Mouse (Mus musculus): ENCODE results near the gene Cish. TPM values are rescaled to one million over a fixed set of nuclear protein-coding genes. Genes with fewer than 3 reads are reported as not detected.
"Not testable (repeated sequence)": the region's sequence is repeated elsewhere in the genome, so short reads cannot be mapped to it uniquely, and the experiment has no call there.

Gene Cish
- polyA plus RNA-seq, 1 experiment from 2014 or later = 4.9 TPM

DNA sequence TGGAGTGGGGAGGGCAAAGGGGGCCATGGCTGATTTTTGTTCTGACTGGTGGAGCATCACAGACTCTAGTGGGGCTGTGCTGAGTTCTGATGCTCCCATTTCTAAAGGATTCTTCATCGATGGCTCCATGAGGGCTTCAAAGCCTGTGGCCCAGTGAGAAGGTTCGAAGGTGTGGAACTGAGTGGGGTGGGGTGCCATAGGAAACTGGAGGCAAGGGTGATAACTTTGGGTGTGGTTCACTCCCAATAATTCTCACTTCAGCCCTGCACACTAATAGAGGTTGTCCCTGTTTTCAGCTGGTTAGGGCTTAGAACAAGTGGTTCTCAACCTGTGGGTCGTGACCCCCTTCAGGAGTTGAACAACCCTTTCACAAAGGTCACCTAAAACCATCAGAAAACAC, 8.6 kb downstream of the Cish start:
- 92% methylated on average over 3 of the region's 3 CpGs for WGBS

DNA sequence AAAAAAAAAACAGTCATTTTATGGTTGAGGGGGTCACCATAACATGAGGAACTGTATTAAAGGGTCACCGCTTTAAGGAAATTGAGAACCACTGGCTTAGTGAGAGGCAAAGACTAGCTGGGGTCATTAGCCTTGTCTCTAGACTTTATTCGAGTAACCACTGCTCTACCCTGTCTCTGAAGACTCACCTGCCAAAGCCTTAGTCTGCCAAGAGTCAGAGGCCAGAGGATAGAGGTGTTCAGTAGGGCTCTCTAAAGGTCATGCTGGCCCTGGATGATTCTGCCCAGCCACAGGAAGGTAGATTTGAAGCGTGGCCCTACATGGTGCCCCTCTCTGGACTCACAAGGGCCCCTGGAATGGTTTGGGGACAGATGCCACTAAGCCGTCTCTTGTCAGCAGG, 9.2 kb downstream of the Cish start:
- no peak overlapping the region for H3K9ac ChIP-seq (ENCODE audit: low read length)
- no peaks in the 10 kb centered on the region for H3K4me1 ChIP-seq (ENCODE audit: control insufficient read depth, insufficient read depth, low read length)
- no peak overlapping the region for H3K4me3 ChIP-seq (ENCODE audit: low read depth, low read length)
- peaks cover 16% of the 10 kb centered on the region for H3K36me3 ChIP-seq (ENCODE audit: control insufficient read depth, insufficient read depth, low read length)
- no peak overlapping the region for H3K4me2 ChIP-seq (ENCODE audit: low read length)
- WGBS = 88% methylated on average over 4 of the region's 4 CpGs
- H3K9me3 ChIP-seq (replicated peaks; ENCODE audit: control insufficient read depth, low read length) = no peaks in the 10 kb centered on the region
- no peak for ATAC-seq
- no peaks in the 10 kb centered on the region for H3K27me3 ChIP-seq (replicated peaks; ENCODE audit: control insufficient read depth, insufficient read depth, low read length)
- no peak for DNase-seq (ENCODE audit: low spot score)
- H3K27ac ChIP-seq (ENCODE audit: low read depth, low read length) = no peak overlapping the region

More for the DNA sequence above, 8.6 kb downstream of the Cish start:
- no peak overlapping the region for H3K9ac ChIP-seq (ENCODE audit: low read length)
- no peaks in the 10 kb centered on the region for H3K4me1 ChIP-seq (ENCODE audit: control insufficient read depth, insufficient read depth, low read length)
- no peaks in the 10 kb centered on the region for H3K27me3 ChIP-seq (replicated peaks; ENCODE audit: control insufficient read depth, insufficient read depth, low read length)
- no peak for DNase-seq (ENCODE audit: low spot score)
- no peak overlapping the region for H3K27ac ChIP-seq (ENCODE audit: low read depth, low read length)
- H3K36me3 ChIP-seq (ENCODE audit: control insufficient read depth, insufficient read depth, low read length) = peaks cover 16% of the 10 kb centered on the region
- no peak overlapping the region for H3K4me2 ChIP-seq (ENCODE audit: low read length)
- H3K9me3 ChIP-seq (replicated peaks; ENCODE audit: control insufficient read depth, low read length) = no peaks in the 10 kb centered on the region
- ATAC-seq = no peak
- H3K4me3 ChIP-seq (ENCODE audit: low read depth, low read length) = no peak overlapping the region

DNA sequence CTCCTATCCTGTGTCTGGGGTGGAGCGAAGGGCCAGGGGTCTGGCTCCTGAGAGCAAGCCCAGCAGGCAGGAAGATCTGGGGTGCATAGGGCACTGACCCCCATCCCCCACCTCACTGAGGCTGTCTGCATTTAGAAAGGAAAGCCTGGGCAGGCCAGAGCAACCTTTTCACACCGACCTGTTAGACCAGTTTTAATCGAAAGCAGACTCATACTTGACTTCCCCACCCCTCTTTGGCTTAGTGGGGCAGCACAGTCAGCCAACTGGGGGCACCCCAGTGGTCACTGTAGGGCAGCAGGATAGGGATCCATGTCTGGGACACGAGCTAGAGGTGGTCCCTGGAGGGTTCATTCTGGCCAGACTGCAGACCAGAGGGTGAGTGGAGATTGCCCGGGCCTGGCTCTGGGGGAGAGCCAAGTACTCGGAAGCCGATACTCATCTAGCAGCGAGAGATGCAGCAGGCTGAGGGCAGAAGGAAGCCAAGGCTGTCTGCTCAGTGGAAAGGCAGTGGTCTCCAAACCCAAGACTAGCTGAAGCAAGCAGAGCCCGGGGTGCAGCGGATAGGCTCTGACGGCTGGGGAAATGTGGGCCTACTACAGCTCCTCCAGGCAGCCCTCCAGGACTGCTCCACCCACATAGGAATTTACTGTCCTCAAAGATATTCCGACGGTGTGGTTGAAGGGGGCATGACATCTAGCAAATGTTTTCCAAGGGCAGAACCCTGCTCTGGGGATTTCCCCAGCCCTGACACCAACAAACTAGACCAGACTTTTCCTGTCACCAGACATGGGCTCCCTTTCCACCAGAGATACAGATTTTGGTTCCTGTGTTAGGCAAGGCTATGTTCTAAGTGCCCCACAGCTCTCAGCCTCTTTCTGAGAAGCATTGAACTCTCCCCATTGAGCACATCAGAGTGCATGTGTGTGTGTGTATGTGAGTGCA, 10.0 kb downstream of the Cish start:
- ATAC-seq (no peak), DNase-seq (ENCODE audit: low spot score) (no peak)
- 71% methylated on average over 13 of the region's 13 CpGs for WGBS
- Histone ChIP-seq H3K4me1 (ENCODE audit: control insufficient read depth, insufficient read depth, low read length) (no peaks in the 10 kb centered on the region), H3K4me3 (ENCODE audit: low read depth, low read length) (no peak overlapping the region), H3K4me2 (ENCODE audit: low read length) (no peak overlapping the region), H3K9me3 (replicated peaks; ENCODE audit: control insufficient read depth, low read length) (no peaks in the 10 kb centered on the region), H3K27me3 (replicated peaks; ENCODE audit: control insufficient read depth, insufficient read depth, low read length) (no peaks in the 10 kb centered on the region), H3K9ac (ENCODE audit: low read length) (no peak overlapping the region), H3K27ac (ENCODE audit: low read depth, low read length) (no peak overlapping the region), H3K36me3 (ENCODE audit: control insufficient read depth, insufficient read depth, low read length) (peaks cover 13% of the 10 kb centered on the region)

DNA sequence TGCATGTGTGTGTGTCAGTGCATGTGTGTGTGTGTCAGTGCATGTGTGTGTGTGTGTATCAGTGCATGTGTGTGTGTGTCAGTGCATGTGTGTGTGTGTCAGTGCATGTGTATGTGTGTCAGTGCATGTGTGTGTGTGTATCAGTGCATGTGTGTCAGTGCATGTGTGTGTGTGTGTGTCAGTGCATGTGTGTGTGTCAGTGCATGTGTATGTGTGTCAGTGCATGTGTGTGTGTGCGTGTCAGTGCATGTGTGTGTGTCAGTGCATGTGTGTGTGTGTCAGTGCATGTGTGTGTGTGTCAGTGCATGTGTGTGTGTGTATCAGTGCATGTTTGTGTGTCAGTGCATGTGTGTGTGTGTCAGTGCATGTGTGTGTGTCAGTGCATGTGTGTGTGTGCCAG, 10.8 kb downstream of the Cish start:
- H3K27me3 ChIP-seq (replicated peaks; ENCODE audit: control insufficient read depth, insufficient read depth, low read length); H3K4me3 ChIP-seq (ENCODE audit: low read depth, low read length); H3K9me3 ChIP-seq (replicated peaks; ENCODE audit: control insufficient read depth, low read length); H3K4me2 ChIP-seq (ENCODE audit: low read length); H3K4me1 ChIP-seq (ENCODE audit: control insufficient read depth, insufficient read depth, low read length); H3K9ac ChIP-seq (ENCODE audit: low read length); ATAC-seq; DNase-seq (ENCODE audit: low spot score); H3K36me3 ChIP-seq (ENCODE audit: control insufficient read depth, insufficient read depth, low read length); H3K27ac ChIP-seq (ENCODE audit: low read depth, low read length): not testable (repeated sequence)
- WGBS = 100% methylated on average over 1 of the region's 1 CpGs

DNA sequence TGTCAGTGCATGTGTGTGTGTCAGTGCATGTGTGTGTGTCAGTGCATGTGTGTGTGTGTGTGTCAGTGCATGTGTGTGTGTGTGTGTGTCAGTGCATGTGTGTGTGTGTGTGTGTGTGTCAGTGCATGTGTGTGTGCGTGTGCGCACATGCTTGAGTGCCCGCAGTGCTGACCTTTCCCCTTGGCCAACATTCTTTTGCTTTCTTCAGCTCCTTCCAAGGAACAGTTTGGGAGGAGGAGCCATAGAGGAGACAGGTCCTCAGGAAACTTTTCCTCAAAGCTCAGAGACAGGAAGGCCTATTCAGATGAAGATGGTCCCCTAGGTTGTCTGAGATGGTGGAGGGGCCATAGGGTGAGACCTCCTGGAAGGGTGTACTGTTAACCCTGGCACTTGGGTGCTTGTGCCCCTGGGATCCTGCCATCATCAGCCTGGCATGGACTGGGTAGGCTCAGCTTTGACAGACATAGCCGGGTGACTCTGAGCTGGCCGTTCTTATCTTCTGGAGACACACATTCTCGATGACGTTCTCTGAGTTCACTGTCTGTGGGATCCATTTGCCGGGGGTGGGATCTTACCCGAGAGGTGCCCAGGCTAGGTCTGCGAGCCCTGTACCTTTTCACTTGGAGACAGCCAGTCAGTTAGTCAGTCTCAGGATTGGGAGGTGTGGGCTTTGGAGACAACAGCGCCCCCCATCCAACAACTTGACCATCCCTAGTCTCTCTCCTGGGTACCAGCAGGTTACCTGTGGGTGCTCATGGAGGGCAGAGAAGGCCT, 11.5 kb downstream of the Cish start:
- Histone ChIP-seq H3K27me3 (replicated peaks; ENCODE audit: control insufficient read depth, insufficient read depth, low read length) (no peaks in the 10 kb centered on the region), H3K9me3 (replicated peaks; ENCODE audit: control insufficient read depth, low read length) (no peaks in the 10 kb centered on the region), H3K4me3 (ENCODE audit: low read depth, low read length) (no peak overlapping the region), H3K36me3 (ENCODE audit: control insufficient read depth, insufficient read depth, low read length) (0 out of 2 replicates have a peak, but pooled peaks cover under 1% of the 10 kb centered on the region), H3K9ac (ENCODE audit: low read length) (no peak overlapping the region), H3K27ac (ENCODE audit: low read depth, low read length) (no peak overlapping the region), H3K4me1 (ENCODE audit: control insufficient read depth, insufficient read depth, low read length) (no peaks in the 10 kb centered on the region), H3K4me2 (ENCODE audit: low read length) (no peak overlapping the region)
- 94% methylated on average over 11 of the region's 11 CpGs for WGBS
- ATAC-seq = no peak
- no peak for DNase-seq (ENCODE audit: low spot score)

DNA sequence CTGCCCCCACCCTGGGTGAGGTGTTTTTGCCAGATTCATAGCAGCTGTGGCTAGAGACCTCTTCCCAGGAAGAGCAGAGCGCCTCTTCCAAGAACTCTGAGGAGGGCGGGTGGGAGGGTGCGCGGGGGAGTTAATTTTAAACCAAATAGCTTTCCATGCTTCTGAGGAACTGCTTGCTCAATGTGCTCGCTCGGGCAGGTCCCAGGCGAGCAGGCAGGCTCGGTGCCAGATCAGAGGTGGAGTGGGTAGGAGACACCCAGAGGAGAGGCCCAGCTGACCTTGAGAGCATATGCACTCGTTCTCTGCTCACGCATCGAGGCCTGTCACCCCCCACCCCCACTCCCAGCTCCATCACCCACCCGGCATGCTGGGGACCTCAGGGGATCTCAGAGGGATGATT, 12.1 kb downstream of the Cish start:
- Histone ChIP-seq H3K27me3 (replicated peaks; ENCODE audit: control insufficient read depth, insufficient read depth, low read length) (no peaks in the 10 kb centered on the region), H3K4me3 (ENCODE audit: low read depth, low read length) (no peak overlapping the region), H3K4me2 (ENCODE audit: low read length) (no peak overlapping the region), H3K4me1 (ENCODE audit: control insufficient read depth, insufficient read depth, low read length) (no peaks in the 10 kb centered on the region), H3K27ac (ENCODE audit: low read depth, low read length) (no peak overlapping the region), H3K36me3 (ENCODE audit: control insufficient read depth, insufficient read depth, low read length) (no peaks in the 10 kb centered on the region), H3K9me3 (replicated peaks; ENCODE audit: control insufficient read depth, low read length) (no peaks in the 10 kb centered on the region), H3K9ac (ENCODE audit: low read length) (no peak overlapping the region)
- ATAC-seq (no peak), DNase-seq (ENCODE audit: low spot score) (no peak)
- WGBS = 85% methylated on average over 12 of the region's 12 CpGs

DNA sequence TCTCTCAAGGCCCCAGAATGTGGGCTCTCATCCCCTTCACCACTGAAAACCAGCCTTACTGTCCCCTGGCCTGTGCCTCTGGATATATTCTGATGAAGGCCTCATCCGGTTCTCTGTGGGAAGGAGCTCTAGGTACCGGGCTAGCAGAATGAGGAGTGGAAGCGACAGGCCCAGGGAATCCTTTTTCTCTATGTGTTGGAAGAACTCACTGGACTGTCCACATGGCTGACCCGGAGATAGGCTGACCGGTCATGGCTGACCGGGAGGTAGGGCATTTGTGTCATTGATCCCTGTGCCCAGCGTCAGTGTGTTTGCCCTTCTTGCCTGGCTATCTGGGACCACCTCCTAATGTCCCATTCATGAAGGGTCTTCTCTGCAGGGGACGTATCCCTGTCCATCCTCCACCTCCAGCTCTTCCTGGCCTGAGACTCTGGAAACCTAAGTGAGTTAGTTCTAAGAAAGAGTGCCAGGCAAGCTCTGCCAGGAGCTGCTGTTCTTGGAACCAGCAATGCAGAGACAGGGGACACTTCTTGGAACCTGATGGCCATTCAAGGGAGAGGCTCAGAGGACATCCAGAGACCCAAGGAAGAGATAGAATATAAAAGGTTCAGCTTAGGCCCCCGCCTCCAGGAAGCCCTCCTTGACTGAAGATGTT, 12.6 kb downstream of the Cish start:
- Histone ChIP-seq H3K4me1 (ENCODE audit: control insufficient read depth, insufficient read depth, low read length) (no peaks in the 10 kb centered on the region), H3K36me3 (ENCODE audit: control insufficient read depth, insufficient read depth, low read length) (no peaks in the 10 kb centered on the region), H3K27ac (ENCODE audit: low read depth, low read length) (no peak overlapping the region), H3K4me3 (ENCODE audit: low read depth, low read length) (no peak overlapping the region), H3K9ac (ENCODE audit: low read length) (no peak overlapping the region), H3K4me2 (ENCODE audit: low read length) (no peak overlapping the region), H3K9me3 (replicated peaks; ENCODE audit: control insufficient read depth, low read length) (no peaks in the 10 kb centered on the region), H3K27me3 (replicated peaks; ENCODE audit: control insufficient read depth, insufficient read depth, low read length) (no peaks in the 10 kb centered on the region)
- ATAC-seq (no peak), DNase-seq (ENCODE audit: low spot score) (no peak)
- 85% methylated on average over 9 of the region's 9 CpGs for WGBS

DNA sequence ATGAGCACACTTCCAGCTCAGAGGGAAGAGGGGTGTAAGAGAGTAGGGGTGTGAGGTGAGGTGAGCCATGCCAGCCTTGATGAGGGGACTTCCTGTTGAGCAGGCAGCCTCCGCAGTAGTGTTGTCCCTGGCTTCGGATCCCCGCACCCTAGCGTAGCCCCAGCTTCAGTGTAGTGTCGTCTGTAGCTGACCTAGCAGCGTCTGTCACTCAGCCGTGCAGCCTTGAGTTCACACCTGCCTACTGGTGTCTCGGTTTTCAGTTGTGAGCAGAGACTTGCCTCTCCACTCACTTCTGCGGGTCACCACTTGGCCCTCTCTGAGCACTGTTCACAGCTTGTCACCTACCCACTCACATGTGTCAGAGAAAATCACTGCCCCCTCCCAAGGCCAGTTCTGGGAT, 13.3 kb downstream of the Cish start:
- WGBS = 88% methylated on average over 9 of the region's 9 CpGs
- Histone ChIP-seq H3K27ac (ENCODE audit: low read depth, low read length) (no peak overlapping the region), H3K36me3 (ENCODE audit: control insufficient read depth, insufficient read depth, low read length) (no peaks in the 10 kb centered on the region), H3K9me3 (replicated peaks; ENCODE audit: control insufficient read depth, low read length) (no peaks in the 10 kb centered on the region), H3K4me3 (ENCODE audit: low read depth, low read length) (no peak overlapping the region), H3K27me3 (replicated peaks; ENCODE audit: control insufficient read depth, insufficient read depth, low read length) (no peaks in the 10 kb centered on the region), H3K4me1 (ENCODE audit: control insufficient read depth, insufficient read depth, low read length) (no peaks in the 10 kb centered on the region), H3K9ac (ENCODE audit: low read length) (no peak overlapping the region), H3K4me2 (ENCODE audit: low read length) (no peak overlapping the region)
- no peak for ATAC-seq
- DNase-seq (ENCODE audit: low spot score) = no peak

Measured in forebrain, embryonic 14.5 days (tissue).